Mouse (Mus musculus) R1 (cell line): ENCODE data around the gene Irf2bpl.

ENCODE experiments used
- DNase-seq: peaks from one replicate; pipeline ENCODE4 v3.0.0-alpha.2; 2018; ENCODE audit warnings: low read depth, low spot score

The Irf2bpl gene

GRCm38 (mm10) chr12:86867271-86868223, 17.1 kb downstream of the Irf2bpl start:
- peak; percentile 89 for DNase-seq

GRCm38 (mm10) chr12:86864316-86865020, 20.1 kb downstream of the Irf2bpl start:
- DNase-seq, result no peak

GRCm38 (mm10) chr12:86859924-86860790, 24.4 kb downstream of the Irf2bpl start:
- DNase-seq, result no peak

GRCm38 (mm10) chr12:86858983-86859872, 25.4 kb downstream of the Irf2bpl start:
- no peak for DNase-seq

DNA sequence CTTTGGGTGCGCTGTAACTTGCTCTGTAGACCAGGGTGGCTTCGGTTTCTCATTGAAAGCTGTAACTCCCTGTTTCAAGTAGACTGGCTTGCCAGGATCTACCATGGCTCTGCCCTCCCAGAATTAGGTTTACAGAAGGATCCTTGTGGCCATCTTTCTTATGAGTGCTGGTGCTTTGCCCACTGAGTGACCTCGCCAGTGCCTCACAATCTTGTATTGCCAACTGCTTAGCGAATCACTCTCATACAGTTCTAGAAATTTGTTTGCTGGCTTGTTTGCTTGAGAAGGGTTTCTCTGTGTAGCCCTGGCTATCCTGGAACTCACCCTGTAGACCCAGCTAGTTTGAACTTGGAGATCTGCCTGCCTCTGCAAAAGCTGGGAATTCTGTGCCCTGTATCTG, 26.1 kb downstream of the Irf2bpl start:
- no peak for DNase-seq

- no peak for DNase-seq
Observed at GRCm38 (mm10) chr12:86857290-86857689, 27.3 kb downstream of the Irf2bpl start.

DNA sequence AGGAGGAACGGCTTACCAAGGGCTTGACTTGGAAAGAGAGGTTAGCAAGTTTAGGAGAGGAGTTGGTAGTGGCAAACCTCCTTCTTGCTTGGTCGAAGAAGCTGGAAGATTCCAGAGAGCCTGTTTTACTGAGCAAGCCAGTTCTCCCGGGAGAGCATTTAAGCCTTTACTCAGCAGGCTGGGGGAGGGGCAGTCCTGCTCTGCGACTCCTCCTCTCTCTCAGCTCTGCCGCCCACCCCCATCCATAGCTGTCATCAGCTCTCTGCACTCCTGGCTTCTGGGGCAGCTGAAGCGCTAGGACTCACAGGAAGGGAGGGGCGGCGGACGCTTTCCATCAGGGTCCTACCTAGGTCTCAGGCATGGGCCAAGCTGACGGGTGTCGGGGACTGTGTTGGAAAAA, 28.9 kb downstream of the Irf2bpl start:
- DNase-seq, result peak; percentile 80

DNA sequence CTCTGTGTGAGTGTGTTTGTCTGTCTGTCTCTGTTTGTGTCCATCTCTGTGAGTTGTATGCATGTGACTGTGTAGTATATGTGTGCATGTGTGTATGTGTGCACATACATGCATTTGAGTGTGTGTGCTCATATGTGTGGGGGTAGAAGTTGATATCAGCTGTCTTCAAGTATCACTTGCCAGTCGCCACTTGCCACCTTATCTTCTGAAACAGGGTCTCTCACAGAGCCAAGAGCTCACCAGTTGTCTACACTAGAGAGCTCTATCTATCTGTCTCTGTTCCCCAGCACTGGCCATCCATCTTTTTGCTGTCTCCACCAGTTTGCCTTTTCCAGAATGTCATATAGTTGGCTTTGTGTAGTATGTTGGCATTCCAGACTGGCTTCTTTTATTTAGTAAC, 31.1 kb downstream of the Irf2bpl start:
- no peak for DNase-seq

DNA sequence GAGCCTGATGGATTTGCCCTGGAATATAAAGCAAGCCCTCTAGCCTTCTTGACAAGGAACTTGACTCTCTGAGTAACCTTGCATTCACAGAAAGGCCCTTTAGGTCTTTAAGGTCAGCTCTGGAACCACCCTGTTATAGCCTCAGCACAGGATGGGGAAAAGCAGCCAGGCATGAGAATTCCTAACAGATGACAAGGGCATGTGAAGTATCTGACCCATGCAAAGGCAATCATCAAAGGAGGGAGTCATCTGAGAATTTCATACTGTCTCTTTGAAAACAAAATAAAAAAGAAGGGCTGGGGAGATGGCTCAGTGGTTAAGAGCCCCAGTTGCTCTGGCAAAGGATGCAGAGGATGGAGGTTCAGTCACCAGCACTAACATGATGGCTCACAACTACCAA, 33.3 kb downstream of the Irf2bpl start:
- DNase-seq, result no peak

DNA sequence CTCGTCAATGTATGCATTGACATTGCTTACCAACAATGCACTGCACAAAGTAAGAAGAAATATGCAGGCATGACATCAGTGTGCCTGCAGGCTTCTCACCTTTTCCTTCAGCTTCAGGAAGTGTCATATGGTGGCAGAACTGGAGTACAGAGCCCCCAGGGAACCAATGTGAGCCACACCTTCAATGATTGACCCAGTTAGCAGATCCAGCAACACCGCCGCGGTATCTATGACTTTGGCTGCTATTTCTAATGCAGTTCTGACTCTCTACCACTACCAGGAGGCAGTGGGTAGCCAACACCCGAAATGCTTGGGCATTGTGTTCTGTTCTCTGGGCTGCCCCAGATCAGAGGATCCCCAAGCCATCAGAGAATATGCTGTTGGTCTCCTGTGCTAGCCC, 33.9 kb downstream of the Irf2bpl start:
- DNase-seq, result no peak

DNA sequence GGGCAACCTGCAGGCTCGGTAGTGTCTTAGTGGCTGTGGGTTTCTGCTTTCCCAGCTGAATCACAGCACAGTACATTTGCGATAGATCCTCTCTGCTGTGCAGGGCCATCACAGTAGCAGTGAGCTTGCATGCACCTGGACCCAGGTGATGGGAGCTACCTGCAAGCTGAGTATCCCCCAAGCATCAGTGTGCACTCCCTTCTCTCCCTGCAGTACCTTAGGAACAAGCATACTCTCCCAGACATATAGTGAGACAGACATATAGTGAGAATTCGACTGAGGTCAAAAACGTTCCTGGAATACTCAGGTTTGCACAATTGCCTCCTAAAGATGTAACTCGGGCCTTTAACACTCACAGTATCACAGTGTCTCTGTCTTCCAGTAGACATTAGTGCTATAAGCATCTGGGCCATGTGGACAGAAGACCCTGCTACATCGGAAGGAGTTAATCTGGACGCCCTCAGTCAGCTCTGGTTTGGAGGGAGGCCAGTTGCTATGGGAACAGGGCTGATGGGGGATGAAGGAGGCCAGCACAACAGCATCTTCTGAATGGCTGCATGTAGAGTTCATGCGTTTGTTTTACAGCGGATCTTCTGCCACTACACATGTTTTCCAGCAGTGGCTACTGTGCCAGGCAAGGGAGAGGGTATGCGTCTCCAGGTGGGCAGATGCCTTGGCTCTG, 34.5 kb downstream of the Irf2bpl start:
- DNase-seq, result peak; percentile 46

DNA sequence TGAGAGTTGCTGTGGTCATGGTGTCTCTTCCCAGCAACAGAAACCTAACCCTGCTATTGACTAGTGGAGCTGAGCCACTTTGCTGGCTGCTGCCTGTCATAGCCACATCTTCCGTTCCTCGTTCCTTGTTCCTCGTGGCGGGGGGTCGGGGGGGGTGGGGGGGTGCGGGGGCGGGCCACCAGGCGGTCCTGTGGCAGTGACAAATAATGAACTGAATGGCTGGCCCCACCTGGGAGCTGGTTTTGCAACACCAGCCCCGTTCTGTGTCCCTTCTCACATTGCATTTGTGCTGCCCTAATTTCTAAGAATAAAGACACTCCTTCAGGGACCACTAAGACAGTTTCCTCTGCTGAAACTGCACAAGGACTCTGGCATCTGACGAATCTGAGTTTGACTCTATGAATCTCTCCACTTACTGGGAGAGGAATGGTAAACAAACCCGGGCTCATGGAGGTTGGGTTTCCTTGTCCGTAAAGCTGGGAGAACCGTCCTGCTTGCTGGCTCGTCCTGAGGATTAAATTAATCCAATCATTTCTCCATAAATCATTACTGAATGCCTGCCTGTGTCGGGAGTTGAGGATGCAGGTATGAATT, 41.6 kb downstream of the Irf2bpl start:
- DNase-seq, result no peak

DNA sequence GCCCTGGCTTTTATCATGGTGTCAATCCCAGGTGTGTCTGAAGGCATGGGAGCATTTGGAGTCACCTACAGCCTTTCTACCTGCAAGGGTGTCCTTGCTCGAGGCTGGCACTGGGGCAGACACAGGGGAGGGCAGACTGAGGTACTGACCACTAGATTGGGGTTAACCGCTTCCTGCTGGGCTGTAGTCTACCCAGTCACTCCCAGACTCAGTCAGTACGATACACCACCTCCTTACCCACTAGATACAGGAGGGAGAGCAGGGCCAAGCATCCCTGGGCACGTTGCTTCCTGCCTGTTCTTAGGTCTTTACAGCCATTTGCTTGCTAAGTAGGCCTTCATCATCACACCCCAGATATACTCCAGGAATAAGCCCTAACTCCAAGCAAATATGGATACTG, 44.1 kb downstream of the Irf2bpl start:
- DNase-seq, result no peak

GRCm38 (mm10) chr12:86838181-86838580, 46.4 kb downstream of the Irf2bpl start:
- no peak for DNase-seq

DNA sequence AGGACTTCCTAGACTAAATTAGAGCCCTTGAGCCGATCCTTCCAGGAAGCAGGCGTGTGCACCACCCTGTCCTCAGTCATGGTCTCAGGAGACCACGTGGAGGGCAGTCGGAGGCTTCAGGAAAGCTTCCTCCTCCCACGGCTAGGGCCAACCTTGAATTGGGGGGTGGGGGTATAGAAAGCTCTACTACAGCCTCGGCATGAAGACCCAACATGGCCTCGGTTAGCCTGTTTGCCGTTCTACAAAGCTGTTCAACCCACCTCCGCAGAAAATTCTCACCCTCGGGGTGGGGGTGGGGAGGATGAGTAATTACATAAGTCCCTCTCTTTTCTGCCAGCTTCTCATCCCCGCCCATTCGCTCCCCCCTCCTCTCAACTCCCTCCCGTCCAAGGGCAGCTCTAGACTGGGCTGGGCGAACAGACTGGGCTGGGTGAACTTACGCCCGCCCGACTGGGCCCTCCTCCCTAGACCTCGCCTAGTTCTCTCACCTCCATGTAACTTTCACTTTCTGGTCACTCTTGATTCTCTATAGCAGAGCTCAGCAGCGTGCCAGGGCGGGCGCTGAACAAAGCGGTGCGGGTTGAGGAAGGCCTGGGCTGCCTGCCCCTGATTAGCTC, 48.1 kb downstream of the Irf2bpl start:
- peak; percentile 98 for DNase-seq

GRCm38 (mm10) chr12:86835899-86836298, 48.7 kb downstream of the Irf2bpl start:
- DNase-seq, result no peak

DNA sequence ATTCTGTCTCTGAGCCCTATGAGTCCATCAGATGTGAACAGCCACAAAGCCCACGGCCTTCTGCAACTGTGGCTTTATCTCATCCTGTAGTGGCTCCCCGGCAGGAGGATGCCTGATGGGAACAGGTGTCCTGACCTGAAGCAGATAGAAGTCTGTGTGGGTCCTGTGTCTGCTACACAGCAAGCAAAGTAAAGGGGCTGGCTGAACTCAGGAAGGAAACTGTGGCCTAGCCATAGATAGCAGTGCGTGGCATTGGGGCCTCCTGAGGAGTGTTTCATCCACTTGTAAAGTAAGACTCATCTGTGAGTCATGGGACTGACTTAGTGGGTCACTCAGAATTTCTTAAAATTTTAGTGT, 50.2 kb downstream of the Irf2bpl start:
- no peak for DNase-seq

DNA sequence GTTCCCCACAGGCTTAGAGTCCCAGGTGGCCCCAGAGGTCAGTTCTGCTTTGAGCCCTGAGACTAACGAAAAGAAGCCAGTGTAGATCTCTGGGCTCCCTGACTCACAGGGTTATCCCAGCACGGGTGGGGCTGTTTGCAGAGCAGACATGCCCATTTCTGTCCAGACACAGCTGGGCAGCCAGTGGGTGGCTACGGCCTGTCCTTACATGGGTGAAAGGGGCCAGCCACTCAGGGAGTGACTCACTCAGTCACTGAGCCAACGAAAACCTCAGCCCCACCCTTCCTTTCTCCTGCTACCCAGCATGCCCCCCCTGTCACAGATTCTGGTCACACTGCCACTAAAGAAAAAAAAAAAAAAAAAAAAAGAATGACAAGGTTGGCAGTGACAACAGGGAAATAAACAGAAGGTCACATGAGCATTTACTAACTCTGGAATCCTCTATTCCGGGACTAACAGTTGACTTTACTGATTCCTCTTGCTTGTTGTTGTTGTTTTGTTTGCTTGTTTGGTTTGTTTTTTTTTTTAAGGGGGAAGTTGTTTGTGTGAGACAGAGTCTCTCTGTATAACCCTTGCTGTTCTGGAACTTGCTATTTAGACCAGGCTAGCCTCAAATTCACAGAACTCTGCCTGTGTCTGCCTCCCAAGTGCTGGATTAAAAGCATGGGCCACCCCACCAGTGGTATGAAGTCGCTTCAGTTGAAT, 50.7 kb downstream of the Irf2bpl start:
- DNase-seq, result no peak
